Mouse (Mus musculus) embryonic facial prominence, embryonic 12.5 days (tissue): ENCODE measurements around the gene Slc36a3. TPM values are rescaled to one million over a fixed set of nuclear protein-coding genes. Genes with fewer than 3 reads are reported as not detected.

Source experiments
- ATAC-seq: fragments of 200-750 bp; cut with Nextera tagmentation; 2 replicates; pipeline ENCODE4 v1.8.0; 2017; ENCODE audit not compliant: insufficient number of reproducible peaks, insufficient read depth, low FRiP score, low TSS enrichment
- H3K27ac ChIP-seq: fragments of 300-500 bp; sonication (generic); 2 replicates; pipeline ENCODE4 v1.5.1; 2016; ENCODE audit warnings: mild to moderate bottlenecking
- H3K27me3 ChIP-seq: fragments of 300-500 bp; sonication (generic); 2 replicates; pipeline ENCODE4 v1.6.1; 2016; ENCODE audit warnings: mild to moderate bottlenecking, moderate library complexity
- H3K36me3 ChIP-seq: fragments of 300-500 bp; sonication (generic); 2 replicates; pipeline ENCODE4 v1.6.1; 2016; ENCODE audit warnings: mild to moderate bottlenecking
- H3K4me1 ChIP-seq: fragments of 300-500 bp; sonication (generic); 2 replicates; pipeline ENCODE4 v1.6.1; 2016
- H3K4me2 ChIP-seq: fragments of 300-500 bp; sonication (generic); replicated peaks from 2 replicates; pipeline ENCODE4 v1.6.1; 2016; ENCODE audit warnings: mild to moderate bottlenecking, moderate library complexity
- H3K4me3 ChIP-seq: fragments of 300-500 bp; sonication (generic); 2 replicates; pipeline ENCODE4 v1.5.1; 2016; ENCODE audit warnings: mild to moderate bottlenecking
- H3K9ac ChIP-seq: fragments of 300-500 bp; sonication (generic); 2 replicates; pipeline ENCODE4 v1.6.1; 2016; ENCODE audit warnings: mild to moderate bottlenecking, moderate library complexity
- H3K9me3 ChIP-seq: fragments of 300-500 bp; sonication (generic); 2 replicates; pipeline ENCODE4 v1.6.1; 2016; ENCODE audit warnings: mild to moderate bottlenecking, moderate library complexity
- WGBS: fragments of 180-500 bp; shearing (Covaris S2); methylation state at CpG from one replicate; pipeline ENCODE4 v1.1.7; 2016; 5-methylcytosine and 5-hydroxymethylcytosine counted together
- polyA plus RNA-seq: library from polyadenylated mRNA; unstranded; fragments of >200 nt; fragmentation: Nextera tagmentation; extraction: Ambion mirVana; gene quantifications from 2 replicates; pipeline ENCODE4 v1.2.1, GENCODE M21; 2016

Gene Slc36a3
- polyA plus RNA-seq, 1 experiment from 2014 or later = not detected

DNA sequence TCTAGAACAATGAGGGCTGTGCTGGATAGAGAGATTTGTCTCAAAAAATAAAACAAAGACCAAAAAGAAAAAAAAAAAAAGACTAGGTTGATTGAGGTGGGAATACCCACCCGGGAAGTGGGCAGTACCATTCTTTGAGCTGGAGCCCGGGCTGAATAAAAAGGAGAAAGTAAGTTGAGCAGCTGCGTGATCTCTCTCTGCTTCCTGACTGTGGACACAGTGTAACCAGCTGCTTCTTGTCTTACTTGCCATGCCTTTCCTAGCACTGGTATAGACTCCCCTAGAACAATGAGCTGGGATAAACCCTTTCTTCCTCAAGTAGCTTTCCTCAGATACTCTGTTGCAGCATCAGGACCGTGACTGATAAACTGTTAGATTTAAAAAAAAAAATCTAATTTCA, 10.0 kb downstream of the Slc36a3 start:
- no peaks in the 10 kb centered on the region for H3K4me1 ChIP-seq
- no peaks in the 10 kb centered on the region for H3K36me3 ChIP-seq
- no peak overlapping the region for H3K9ac ChIP-seq
- ATAC-seq = no peak
- no peak overlapping the region for H3K27ac ChIP-seq
- no peak overlapping the region for H3K4me3 ChIP-seq
- H3K27me3 ChIP-seq = no peaks in the 10 kb centered on the region
- WGBS = 85% methylated on average over 4 of the region's 4 CpGs
- no peak overlapping the region for H3K4me2 ChIP-seq
- no peaks in the 10 kb centered on the region for H3K9me3 ChIP-seq

DNA sequence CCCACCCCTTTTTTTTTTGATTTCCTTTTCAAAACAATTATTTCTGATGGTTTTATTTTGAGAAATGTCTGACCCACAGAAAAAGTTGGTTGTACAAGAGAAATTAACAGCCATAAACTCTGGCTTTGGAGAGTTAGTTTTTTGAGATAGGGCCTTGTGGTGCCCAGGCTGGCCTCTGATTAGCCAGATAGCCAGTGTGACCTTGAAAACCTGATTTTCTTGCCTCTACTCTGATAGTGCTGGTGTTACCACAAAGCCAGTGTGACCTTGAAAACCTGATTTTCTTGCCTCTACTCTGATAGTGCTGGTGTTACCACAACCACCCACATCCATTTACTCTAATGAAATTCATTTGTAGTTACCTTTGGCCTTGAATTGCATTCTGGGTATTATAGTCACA, 13.9 kb downstream of the Slc36a3 start:
- no peak overlapping the region for H3K9ac ChIP-seq
- H3K4me3 ChIP-seq = no peak overlapping the region
- no peak overlapping the region for H3K4me2 ChIP-seq
- no peak overlapping the region for H3K27ac ChIP-seq
- H3K27me3 ChIP-seq = no peaks in the 10 kb centered on the region
- no peaks in the 10 kb centered on the region for H3K4me1 ChIP-seq
- no peaks in the 10 kb centered on the region for H3K9me3 ChIP-seq
- H3K36me3 ChIP-seq = no peaks in the 10 kb centered on the region
- no peak for ATAC-seq

DNA sequence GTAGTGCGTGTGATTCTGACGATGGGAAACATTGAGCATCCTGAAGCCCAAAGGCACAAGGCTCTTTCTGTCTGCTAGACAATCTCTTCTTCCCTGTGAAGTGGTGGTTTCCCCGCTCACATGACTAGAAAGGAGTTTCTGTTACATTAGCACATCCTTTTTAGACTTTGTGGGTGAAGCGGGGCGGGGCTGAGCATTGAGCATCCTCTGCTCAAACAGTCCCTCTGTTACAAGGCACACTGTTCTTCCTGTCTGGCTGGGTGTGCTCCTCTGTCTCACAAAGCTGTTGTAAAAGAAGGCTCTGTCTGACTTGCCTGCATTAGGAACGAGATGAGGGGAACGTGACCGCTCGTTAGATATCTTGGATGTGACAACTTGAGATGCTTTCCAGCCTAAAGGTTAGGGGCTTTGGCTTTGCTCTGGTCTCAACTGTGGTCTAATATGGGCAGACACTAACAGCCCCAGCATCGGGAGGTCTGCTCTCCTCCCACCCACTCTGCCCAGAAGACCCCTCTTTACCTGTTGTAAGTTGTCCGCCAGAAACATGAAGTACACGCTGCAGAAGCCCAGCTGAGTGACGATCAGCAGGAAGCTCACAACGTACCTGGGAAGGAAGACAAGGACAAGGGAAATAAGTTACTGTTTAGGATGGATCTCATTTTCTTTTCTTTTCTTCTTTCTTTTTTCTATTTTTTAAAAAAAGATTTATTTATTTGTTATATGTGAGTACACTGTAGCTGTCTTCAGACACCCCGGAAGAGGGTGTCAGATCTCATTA, 14.5 kb downstream of the Slc36a3 start:
- H3K4me1 ChIP-seq = no peaks in the 10 kb centered on the region
- 62% methylated on average over 15 of the region's 15 CpGs for WGBS
- H3K4me3 ChIP-seq = no peak overlapping the region
- no peak overlapping the region for H3K4me2 ChIP-seq
- H3K9me3 ChIP-seq = no peaks in the 10 kb centered on the region
- H3K36me3 ChIP-seq = no peaks in the 10 kb centered on the region
- ATAC-seq = no peak
- H3K9ac ChIP-seq = no peak overlapping the region
- H3K27me3 ChIP-seq = no peaks in the 10 kb centered on the region
- no peak overlapping the region for H3K27ac ChIP-seq

DNA sequence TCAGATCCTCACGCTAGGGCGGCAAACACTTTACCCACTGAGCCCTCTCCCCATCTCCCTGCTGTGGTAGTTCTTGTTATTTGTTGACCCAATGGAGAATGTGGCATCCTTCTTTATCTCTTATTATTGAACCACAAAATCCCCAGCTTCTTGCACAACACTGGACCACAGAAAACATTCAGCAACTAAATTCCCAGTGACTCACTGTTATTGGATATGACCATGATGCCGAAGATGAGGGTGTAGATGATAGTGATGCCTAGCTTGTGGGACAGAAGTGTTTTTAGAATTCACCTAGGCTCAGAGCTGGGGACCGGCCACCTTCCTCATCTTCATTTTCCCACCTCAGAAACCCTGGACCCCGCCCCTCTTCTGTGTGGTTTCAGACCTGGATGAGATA, 16.6 kb downstream of the Slc36a3 start:
- H3K27ac ChIP-seq = no peak overlapping the region
- ATAC-seq = no peak
- no peak overlapping the region for H3K4me3 ChIP-seq
- no peaks in the 10 kb centered on the region for H3K4me1 ChIP-seq
- no peak overlapping the region for H3K4me2 ChIP-seq
- H3K9me3 ChIP-seq = no peaks in the 10 kb centered on the region
- H3K36me3 ChIP-seq = no peaks in the 10 kb centered on the region
- no peak overlapping the region for H3K9ac ChIP-seq
- no peaks in the 10 kb centered on the region for H3K27me3 ChIP-seq
- 83% methylated on average over 5 of the region's 5 CpGs for WGBS

DNA sequence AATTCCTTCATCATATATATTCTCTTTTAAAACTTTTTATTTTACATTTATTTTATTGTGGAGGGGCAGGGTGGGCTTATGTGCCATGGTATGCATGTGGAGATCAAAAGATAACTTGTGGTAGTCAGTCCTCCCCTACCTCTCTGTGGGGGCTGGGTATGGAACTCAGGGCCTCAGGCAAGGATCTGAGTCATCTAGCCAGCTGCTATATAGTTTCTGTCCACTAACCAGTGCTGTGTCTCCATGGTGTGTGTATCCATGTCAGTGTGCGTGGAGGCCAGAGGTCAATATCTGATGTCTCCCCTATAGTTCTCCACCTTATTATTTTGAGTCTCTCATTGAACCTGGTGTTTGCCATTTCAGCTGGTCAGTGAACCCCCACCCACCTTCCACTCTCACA, 17.1 kb downstream of the Slc36a3 start:
- no peak overlapping the region for H3K9ac ChIP-seq
- H3K27ac ChIP-seq = no peak overlapping the region
- no peaks in the 10 kb centered on the region for H3K36me3 ChIP-seq
- H3K4me3 ChIP-seq = no peak overlapping the region
- no peaks in the 10 kb centered on the region for H3K9me3 ChIP-seq
- no peaks in the 10 kb centered on the region for H3K27me3 ChIP-seq
- H3K4me2 ChIP-seq = no peak overlapping the region
- WGBS = 92% methylated on average over 1 of the region's 1 CpGs
- ATAC-seq = no peak
- no peaks in the 10 kb centered on the region for H3K4me1 ChIP-seq

DNA sequence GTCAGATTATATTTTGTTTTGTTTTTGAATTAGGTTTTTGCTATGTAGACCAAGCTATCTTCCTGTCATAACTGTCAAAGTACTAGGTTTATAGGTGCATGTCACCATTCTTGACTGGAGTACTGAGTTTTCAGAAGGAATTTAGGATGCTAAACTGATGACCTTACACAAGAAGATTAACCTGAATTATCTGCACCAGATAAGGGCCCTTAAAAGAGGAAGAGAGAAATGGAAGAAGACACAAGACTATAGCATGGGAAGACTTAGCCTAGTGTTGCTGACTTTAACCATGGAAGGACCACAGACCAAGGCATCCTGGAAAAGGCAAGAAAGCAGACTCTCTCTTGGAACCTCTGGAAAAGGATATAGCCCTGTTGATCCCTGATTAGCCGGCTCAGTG, 18.3 kb downstream of the Slc36a3 start:
- ATAC-seq = no peak
- H3K9ac ChIP-seq = no peak overlapping the region
- H3K27ac ChIP-seq = no peak overlapping the region
- 83% methylated on average over 1 of the region's 1 CpGs for WGBS
- H3K4me1 ChIP-seq = no peaks in the 10 kb centered on the region
- no peaks in the 10 kb centered on the region for H3K27me3 ChIP-seq
- H3K4me2 ChIP-seq = no peak overlapping the region
- no peaks in the 10 kb centered on the region for H3K36me3 ChIP-seq
- H3K9me3 ChIP-seq = no peaks in the 10 kb centered on the region
- H3K4me3 ChIP-seq = no peak overlapping the region

DNA sequence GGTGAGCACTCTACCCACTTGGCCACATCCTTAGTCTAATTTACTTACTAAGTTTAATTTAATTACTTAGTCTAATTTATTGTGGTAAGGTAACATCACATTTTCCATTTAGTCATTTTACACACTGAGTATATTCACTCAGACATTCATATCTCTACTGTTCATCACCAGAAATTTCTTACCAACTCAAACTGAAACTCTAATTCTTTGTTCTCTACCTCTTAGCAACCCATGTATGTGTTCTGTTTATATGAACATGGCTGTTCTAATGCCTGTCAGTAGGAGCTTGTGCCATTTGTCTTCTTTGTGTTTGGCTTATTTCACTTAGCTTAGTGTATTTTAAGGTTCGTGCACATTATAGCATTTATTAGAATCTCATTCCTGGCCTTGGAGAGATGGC, 19.6 kb downstream of the Slc36a3 start:
- no peak overlapping the region for H3K27ac ChIP-seq
- no peak overlapping the region for H3K9ac ChIP-seq
- H3K9me3 ChIP-seq = no peaks in the 10 kb centered on the region
- no peaks in the 10 kb centered on the region for H3K27me3 ChIP-seq
- no peak overlapping the region for H3K4me3 ChIP-seq
- WGBS = 86% methylated on average over 1 of the region's 1 CpGs
- ATAC-seq = no peak
- H3K4me1 ChIP-seq = no peaks in the 10 kb centered on the region
- H3K36me3 ChIP-seq = no peaks in the 10 kb centered on the region
- H3K4me2 ChIP-seq = no peak overlapping the region

DNA sequence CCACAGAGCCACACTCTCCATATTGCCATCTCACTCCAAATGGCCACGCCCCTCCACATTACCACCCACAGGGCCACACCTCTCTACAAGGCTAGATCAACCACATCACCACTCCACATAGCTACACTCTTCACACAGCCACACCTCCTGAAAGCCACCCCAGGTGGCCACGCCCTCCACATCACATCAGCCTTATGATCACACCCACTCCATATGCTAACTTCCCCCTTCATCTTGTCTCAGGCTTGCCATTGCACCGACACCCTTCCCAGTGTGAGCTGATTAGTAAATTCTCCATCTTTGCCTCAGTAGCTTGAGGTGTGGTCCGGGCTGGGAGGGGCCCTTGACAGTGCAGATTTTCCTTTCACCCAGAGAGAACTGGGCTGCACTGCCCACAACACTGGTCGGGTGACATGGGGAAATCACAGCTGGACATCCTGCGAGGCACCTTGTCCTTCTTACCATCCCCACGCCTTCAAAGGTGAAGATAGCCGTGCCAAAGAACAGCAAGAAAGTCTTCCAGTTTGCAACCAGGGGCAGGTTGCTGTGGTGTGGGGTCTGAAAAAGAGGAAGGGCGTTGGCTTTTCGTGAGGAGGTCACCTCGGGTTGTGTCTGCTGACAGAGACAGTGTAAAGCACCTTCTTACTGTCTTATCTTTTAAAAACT, 20.3 kb downstream of the Slc36a3 start:
- Histone ChIP-seq H3K27me3 (no peaks in the 10 kb centered on the region), H3K9me3 (no peaks in the 10 kb centered on the region), H3K9ac (no peak overlapping the region), H3K4me3 (no peak overlapping the region), H3K4me2 (no peak overlapping the region), H3K27ac (no peak overlapping the region), H3K4me1 (no peaks in the 10 kb centered on the region), H3K36me3 (no peaks in the 10 kb centered on the region)
- 91% methylated on average over 11 of the region's 11 CpGs for WGBS
- ATAC-seq = no peak

DNA sequence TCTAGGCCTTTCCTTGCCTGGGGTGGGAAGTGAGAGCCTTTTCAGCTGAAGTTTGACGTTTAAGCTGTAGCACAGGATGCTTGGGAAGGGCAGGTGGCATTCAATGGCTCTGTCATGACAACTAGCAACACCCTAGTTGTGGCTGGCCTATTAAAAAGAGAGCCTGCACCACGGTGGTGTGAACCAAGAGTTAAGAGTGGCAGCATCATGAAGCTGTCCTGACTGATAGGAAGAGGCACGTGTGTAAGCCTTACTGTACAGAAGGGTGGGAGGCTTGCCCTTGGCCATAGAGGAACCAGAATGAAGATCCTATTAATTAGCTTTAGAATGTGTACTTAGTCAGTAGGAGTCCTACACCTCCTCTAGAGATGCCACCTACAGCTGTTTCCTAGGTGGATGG, 23.1 kb downstream of the Slc36a3 start:
- Histone ChIP-seq H3K4me1 (no peaks in the 10 kb centered on the region), H3K36me3 (no peaks in the 10 kb centered on the region), H3K4me3 (no peak overlapping the region), H3K4me2 (no peak overlapping the region), H3K9me3 (no peaks in the 10 kb centered on the region), H3K27ac (no peak overlapping the region), H3K9ac (no peak overlapping the region), H3K27me3 (no peaks in the 10 kb centered on the region)
- ATAC-seq = no peak
- WGBS = 76% methylated on average over 3 of the region's 3 CpGs

DNA sequence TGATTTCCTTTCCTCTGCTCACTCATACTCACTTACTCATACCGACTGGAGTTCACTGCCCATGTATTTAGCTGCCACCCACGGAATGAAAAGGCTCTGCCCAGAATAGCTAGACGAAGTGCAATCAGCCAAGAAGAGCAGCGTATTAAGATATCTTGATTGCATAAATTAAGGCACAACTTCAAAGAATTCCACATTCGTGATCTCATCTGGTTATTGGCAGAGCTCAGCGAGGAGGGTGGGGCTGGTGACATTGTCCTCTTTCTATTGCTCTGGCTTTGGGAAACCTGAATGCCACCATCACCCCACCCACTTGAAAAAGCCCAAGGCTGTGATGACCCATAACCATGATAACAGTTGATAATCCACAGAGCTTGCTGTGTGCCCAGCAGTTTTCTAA, 23.6 kb downstream of the Slc36a3 start:
- Histone ChIP-seq H3K27ac (no peak overlapping the region), H3K36me3 (no peaks in the 10 kb centered on the region), H3K4me1 (no peaks in the 10 kb centered on the region), H3K9me3 (no peaks in the 10 kb centered on the region), H3K4me3 (no peak overlapping the region), H3K27me3 (no peaks in the 10 kb centered on the region), H3K9ac (no peak overlapping the region), H3K4me2 (no peak overlapping the region)
- 75% methylated on average over 6 of the region's 6 CpGs for WGBS
- no peak for ATAC-seq

DNA sequence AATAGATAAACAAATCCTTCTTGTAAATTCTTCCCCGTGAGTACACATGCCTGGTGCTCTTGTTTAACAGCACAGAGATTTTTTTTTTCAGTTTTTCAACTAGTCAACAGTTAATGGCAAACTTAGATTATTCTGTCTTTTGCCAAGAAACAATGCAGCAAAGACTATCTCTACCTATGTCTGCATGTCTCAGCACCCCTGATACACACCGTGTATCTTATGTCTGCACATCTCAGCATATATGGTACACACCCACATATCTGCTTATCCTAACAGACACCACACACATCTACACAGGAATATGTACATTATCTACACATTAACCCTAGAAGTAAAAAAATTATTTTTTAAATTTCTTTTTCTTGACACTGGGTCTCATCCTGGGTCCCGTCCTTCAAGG, 24.8 kb downstream of the Slc36a3 start:
- no peaks in the 10 kb centered on the region for H3K4me1 ChIP-seq
- H3K9me3 ChIP-seq = no peaks in the 10 kb centered on the region
- H3K4me2 ChIP-seq = no peak overlapping the region
- H3K36me3 ChIP-seq = no peaks in the 10 kb centered on the region
- WGBS = 83% methylated on average over 3 of the region's 3 CpGs
- no peak overlapping the region for H3K4me3 ChIP-seq
- H3K27me3 ChIP-seq = no peaks in the 10 kb centered on the region
- ATAC-seq = no peak
- no peak overlapping the region for H3K27ac ChIP-seq
- H3K9ac ChIP-seq = no peak overlapping the region

DNA sequence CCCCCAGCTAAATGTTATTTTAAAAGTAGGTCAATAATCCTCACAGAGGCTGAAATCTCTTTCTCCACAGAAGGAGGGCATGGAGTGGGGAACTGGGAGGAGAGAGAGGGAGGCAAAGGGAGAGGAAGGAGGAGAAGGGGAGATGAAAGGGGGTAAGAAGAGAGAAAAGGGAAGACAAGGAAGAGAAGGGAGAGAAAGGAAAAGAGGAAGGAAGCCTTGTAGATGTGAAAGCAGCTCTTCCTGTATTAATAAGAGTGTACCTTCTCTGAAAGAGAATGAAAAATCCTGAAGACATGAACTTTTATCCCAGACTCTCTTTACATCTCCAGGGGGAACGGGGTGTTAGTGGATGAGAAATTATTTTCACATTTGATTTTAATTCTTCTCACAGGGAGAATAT, 30.1 kb downstream of the Slc36a3 start:
- Histone ChIP-seq H3K4me2 (no peak overlapping the region), H3K4me1 (no peaks in the 10 kb centered on the region), H3K27me3 (no peaks in the 10 kb centered on the region), H3K27ac (no peak overlapping the region), H3K9ac (no peak overlapping the region), H3K36me3 (no peaks in the 10 kb centered on the region), H3K9me3 (no peaks in the 10 kb centered on the region), H3K4me3 (no peak overlapping the region)
- ATAC-seq = no peak
- WGBS = 74% methylated on average over 1 of the region's 1 CpGs
